Mouse (Mus musculus): Measurements from ENCODE around the gene Catsper2.

Gene Catsper2

GRCm38 (mm10) chr2:121354378-121354777, 59.2 kb downstream of the Catsper2 start:
- no peak for DNase-seq (ENCODE audit: low spot score)

DNA sequence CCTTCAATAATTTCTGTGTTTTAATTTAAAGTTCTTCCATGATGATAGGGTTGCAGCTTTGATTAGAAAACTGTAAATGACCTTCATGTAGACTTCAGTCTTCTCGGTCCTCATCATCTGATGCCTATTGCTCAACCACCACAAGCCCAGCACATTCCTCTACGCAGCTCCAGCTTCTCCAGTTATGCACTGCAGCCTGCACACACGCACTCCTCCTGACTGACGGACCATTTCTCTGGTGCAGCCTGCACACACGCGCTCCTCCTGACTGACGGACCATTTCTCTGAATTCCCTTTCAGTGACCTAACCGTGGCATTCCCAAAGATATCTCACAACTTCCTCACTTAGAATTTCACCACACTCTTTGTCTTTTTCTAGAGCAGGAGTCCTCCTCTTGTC, 60.4 kb downstream of the Catsper2 start:
- DNase-seq (ENCODE audit: low spot score) = no peak
